Mouse (Mus musculus): ENCODE results near the gene Catsper4.

- no peak for TF ChIP-seq POLR2A (IDR thresholded peaks at IDR 0.05; ENCODE audit: extremely low read depth, insufficient read depth, low read length)
- no peak for TF ChIP-seq CTCF (IDR thresholded peaks at IDR 0.05; ENCODE audit: extremely low read depth, insufficient read depth, low read length)
Measured at GRCm38 (mm10) chr4:134243516-134244250, 16.5 kb upstream of the Catsper4 start, which contains the start of gene E130218I03Rik.

All from cortical plate, adult 2 months (tissue).